Mouse (Mus musculus): Measurements from ENCODE around the gene Gap43. TPM values are rescaled to one million over a fixed set of nuclear protein-coding genes. Genes with fewer than 3 reads are reported as not detected.

Gene Gap43
- polyA plus RNA-seq, 1 experiment from 2014 or later, result 2.8 TPM

- no peak overlapping the region for H3K9ac ChIP-seq
- H3K4me3 ChIP-seq (replicated peaks), result no peak overlapping the region
- no peaks in the 10 kb centered on the region for H3K4me1 ChIP-seq (replicated peaks)
- ATAC-seq (ENCODE audit: insufficient read depth), result no peak
- H3K9me3 ChIP-seq (replicated peaks), result no peaks in the 10 kb centered on the region
- 66% methylated on average over 5 of the region's 5 CpGs for WGBS (ENCODE audit: insufficient replicate concordance)
- H3K27ac ChIP-seq (replicated peaks), result no peak overlapping the region
- no peak overlapping the region for H3K4me2 ChIP-seq
- no peaks in the 10 kb centered on the region for H3K27me3 ChIP-seq
- H3K36me3 ChIP-seq (replicated peaks), result no peaks in the 10 kb centered on the region
These were observed 46.0 kb downstream of the Gap43 start for GRCm38 (mm10) chr16:42294481-42294880.

GRCm38 (mm10) chr16:42294056-42294455 lies 46.4 kb downstream of the Gap43 start:
- 61% methylated on average over 2 of the region's 2 CpGs for WGBS (ENCODE audit: insufficient replicate concordance)
- ATAC-seq (ENCODE audit: insufficient read depth), result no peak
- Histone ChIP-seq H3K27ac (replicated peaks) (no peak overlapping the region), H3K4me3 (replicated peaks) (no peak overlapping the region), H3K9me3 (replicated peaks) (no peaks in the 10 kb centered on the region), H3K9ac (no peak overlapping the region), H3K27me3 (no peaks in the 10 kb centered on the region), H3K36me3 (replicated peaks) (no peaks in the 10 kb centered on the region), H3K4me2 (no peak overlapping the region), H3K4me1 (replicated peaks) (no peaks in the 10 kb centered on the region)

GRCm38 (mm10) chr16:42291572-42291971 lies 48.9 kb downstream of the Gap43 start:
- no peaks in the 10 kb centered on the region for H3K27me3 ChIP-seq
- H3K36me3 ChIP-seq (replicated peaks), result no peaks in the 10 kb centered on the region
- no peaks in the 10 kb centered on the region for H3K4me1 ChIP-seq (replicated peaks)
- no peak overlapping the region for H3K4me3 ChIP-seq (replicated peaks)
- WGBS (ENCODE audit: insufficient replicate concordance), result 49% methylated on average over 8 of the region's 8 CpGs
- no peaks in the 10 kb centered on the region for H3K9me3 ChIP-seq (replicated peaks)
- no peak overlapping the region for H3K9ac ChIP-seq
- no peak for ATAC-seq (ENCODE audit: insufficient read depth)
- no peak overlapping the region for H3K27ac ChIP-seq (replicated peaks)
- no peak overlapping the region for H3K4me2 ChIP-seq

- no peak for ATAC-seq (ENCODE audit: insufficient read depth)
- Histone ChIP-seq H3K36me3 (replicated peaks) (no peaks in the 10 kb centered on the region), H3K4me2 (no peak overlapping the region), H3K9me3 (replicated peaks) (no peaks in the 10 kb centered on the region), H3K4me3 (replicated peaks) (no peak overlapping the region), H3K27ac (replicated peaks) (no peak overlapping the region), H3K27me3 (no peaks in the 10 kb centered on the region), H3K9ac (no peak overlapping the region), H3K4me1 (replicated peaks) (no peaks in the 10 kb centered on the region)
- whole genome bisulfite sequencing (ENCODE audit: insufficient replicate concordance), result 63% methylated on average over 3 of the region's 3 CpGs
These were observed 56.4 kb downstream of the Gap43 start for GRCm38 (mm10) chr16:42284005-42284404.

- Histone ChIP-seq H3K4me1 (replicated peaks) (no peaks in the 10 kb centered on the region), H3K9me3 (replicated peaks) (no peaks in the 10 kb centered on the region), H3K36me3 (replicated peaks) (no peaks in the 10 kb centered on the region), H3K4me3 (replicated peaks) (no peak overlapping the region), H3K9ac (no peak overlapping the region), H3K27ac (replicated peaks) (no peak overlapping the region), H3K4me2 (no peak overlapping the region), H3K27me3 (no peaks in the 10 kb centered on the region)
- WGBS (ENCODE audit: insufficient replicate concordance), result 63% methylated on average over 2 of the region's 2 CpGs
- no peak for ATAC-seq (ENCODE audit: insufficient read depth)
These were observed 62.7 kb downstream of the Gap43 start for GRCm38 (mm10) chr16:42277713-42278112.

- H3K27me3 ChIP-seq, result no peaks in the 10 kb centered on the region
- WGBS (ENCODE audit: insufficient replicate concordance), result 65% methylated on average over 8 of the region's 8 CpGs
- H3K9me3 ChIP-seq (replicated peaks), result no peaks in the 10 kb centered on the region
- no peak overlapping the region for H3K4me3 ChIP-seq (replicated peaks)
- H3K36me3 ChIP-seq (replicated peaks), result no peaks in the 10 kb centered on the region
- H3K4me1 ChIP-seq (replicated peaks), result no peaks in the 10 kb centered on the region
- H3K4me2 ChIP-seq, result no peak overlapping the region
- ATAC-seq (ENCODE audit: insufficient read depth), result no peak
- H3K9ac ChIP-seq, result no peak overlapping the region
- no peak overlapping the region for H3K27ac ChIP-seq (replicated peaks)
These were observed 63.2 kb downstream of the Gap43 start for GRCm38 (mm10) chr16:42277268-42277667.

GRCm38 (mm10) chr16:42276216-42277141 lies 64.0 kb downstream of the Gap43 start:
- Histone ChIP-seq H3K27me3 (no peaks in the 10 kb centered on the region), H3K36me3 (replicated peaks) (no peaks in the 10 kb centered on the region), H3K4me3 (replicated peaks) (no peak overlapping the region), H3K27ac (replicated peaks) (no peak overlapping the region), H3K9me3 (replicated peaks) (no peaks in the 10 kb centered on the region), H3K4me2 (no peak overlapping the region), H3K9ac (no peak overlapping the region), H3K4me1 (replicated peaks) (no peaks in the 10 kb centered on the region)
- ATAC-seq (ENCODE audit: insufficient read depth), result no peak
- WGBS (ENCODE audit: insufficient replicate concordance), result 33% methylated on average over 15 of the region's 15 CpGs

GRCm38 (mm10) chr16:42275518-42276215 lies 64.8 kb downstream of the Gap43 start:
- Histone ChIP-seq H3K36me3 (replicated peaks) (no peaks in the 10 kb centered on the region), H3K27me3 (no peaks in the 10 kb centered on the region), H3K4me3 (replicated peaks) (no peak overlapping the region), H3K4me2 (no peak overlapping the region), H3K9me3 (replicated peaks) (no peaks in the 10 kb centered on the region), H3K9ac (no peak overlapping the region), H3K4me1 (replicated peaks) (no peaks in the 10 kb centered on the region), H3K27ac (replicated peaks) (no peak overlapping the region)
- no peak for ATAC-seq (ENCODE audit: insufficient read depth)
- WGBS (ENCODE audit: insufficient replicate concordance), result 51% methylated on average over 14 of the region's 14 CpGs

- no peak overlapping the region for H3K9ac ChIP-seq
- H3K27me3 ChIP-seq, result no peaks in the 10 kb centered on the region
- ATAC-seq (ENCODE audit: insufficient read depth), result no peak
- H3K36me3 ChIP-seq (replicated peaks), result no peaks in the 10 kb centered on the region
- H3K4me3 ChIP-seq (replicated peaks), result no peak overlapping the region
- H3K4me2 ChIP-seq, result no peak overlapping the region
- H3K4me1 ChIP-seq (replicated peaks), result no peaks in the 10 kb centered on the region
- WGBS (ENCODE audit: insufficient replicate concordance), result 56% methylated on average over 1 of the region's 1 CpGs
- H3K27ac ChIP-seq (replicated peaks), result no peak overlapping the region
- H3K9me3 ChIP-seq (replicated peaks), result no peaks in the 10 kb centered on the region
These were observed 69.2 kb downstream of the Gap43 start for GRCm38 (mm10) chr16:42271213-42271612.

GRCm38 (mm10) chr16:42269587-42269967 lies 70.9 kb downstream of the Gap43 start:
- Histone ChIP-seq H3K4me3 (replicated peaks) (no peak overlapping the region), H3K4me2 (no peak overlapping the region), H3K9me3 (replicated peaks) (no peaks in the 10 kb centered on the region), H3K36me3 (replicated peaks) (no peaks in the 10 kb centered on the region), H3K27ac (replicated peaks) (no peak overlapping the region), H3K9ac (no peak overlapping the region), H3K4me1 (replicated peaks) (no peaks in the 10 kb centered on the region), H3K27me3 (no peaks in the 10 kb centered on the region)
- no peak for ATAC-seq (ENCODE audit: insufficient read depth)
- 45% methylated on average over 2 of the region's 2 CpGs for WGBS (ENCODE audit: insufficient replicate concordance)

GRCm38 (mm10) chr16:42268843-42269586 lies 71.4 kb downstream of the Gap43 start:
- H3K27ac ChIP-seq (replicated peaks), result no peak overlapping the region
- H3K9me3 ChIP-seq (replicated peaks), result no peaks in the 10 kb centered on the region
- H3K4me2 ChIP-seq, result no peak overlapping the region
- WGBS (ENCODE audit: insufficient replicate concordance), result 35% methylated on average over 2 of the region's 2 CpGs
- no peak overlapping the region for H3K4me3 ChIP-seq (replicated peaks)
- H3K36me3 ChIP-seq (replicated peaks), result no peaks in the 10 kb centered on the region
- H3K4me1 ChIP-seq (replicated peaks), result no peaks in the 10 kb centered on the region
- no peak for ATAC-seq (ENCODE audit: insufficient read depth)
- no peak overlapping the region for H3K9ac ChIP-seq
- no peaks in the 10 kb centered on the region for H3K27me3 ChIP-seq
